Mouse (Mus musculus) duodenum, adult 2 months (tissue): ENCODE data around the gene Il1rapl1. TPM values are rescaled to one million over a fixed set of nuclear protein-coding genes. Genes with fewer than 3 reads are reported as not detected.

Source experiments
- polyA plus RNA-seq: library from polyadenylated mRNA; depleted of rRNA; stranded (reverse); fragments of >200 nt; gene quantifications from 2 replicates; pipeline ENCODE4 v1.2.3, GENCODE M21; 2012; ENCODE audit warnings: low replicate concordance; rRNA removed

Il1rapl1 gene
- not detected in 2 replicates for polyA plus RNA-seq

GRCm38 (mm10) chrX:88115609-88116073 lies at the start of gene Il1rapl1:
TSS of gene Il1rapl1 (minus strand) at chrX:88115645.

